Mouse (Mus musculus) embryonic facial prominence, embryonic 12.5 days (tissue): Measurements from ENCODE around the gene Creb5. TPM values are rescaled to one million over a fixed set of nuclear protein-coding genes. Genes with fewer than 3 reads are reported as not detected.

Source experiments
- ATAC-seq: fragments of 200-750 bp; cut with Nextera tagmentation; 2 replicates; pipeline ENCODE4 v1.8.0; 2017; ENCODE audit not compliant: insufficient number of reproducible peaks, insufficient read depth, low FRiP score, low TSS enrichment
- H3K27ac ChIP-seq: fragments of 300-500 bp; sonication (generic); 2 replicates; pipeline ENCODE4 v1.5.1; 2016; ENCODE audit warnings: mild to moderate bottlenecking
- H3K27me3 ChIP-seq: fragments of 300-500 bp; sonication (generic); 2 replicates; pipeline ENCODE4 v1.6.1; 2016; ENCODE audit warnings: mild to moderate bottlenecking, moderate library complexity
- H3K36me3 ChIP-seq: fragments of 300-500 bp; sonication (generic); 2 replicates; pipeline ENCODE4 v1.6.1; 2016; ENCODE audit warnings: mild to moderate bottlenecking
- H3K4me1 ChIP-seq: fragments of 300-500 bp; sonication (generic); 2 replicates; pipeline ENCODE4 v1.6.1; 2016
- H3K4me2 ChIP-seq: fragments of 300-500 bp; sonication (generic); replicated peaks from 2 replicates; pipeline ENCODE4 v1.6.1; 2016; ENCODE audit warnings: mild to moderate bottlenecking, moderate library complexity
- H3K4me3 ChIP-seq: fragments of 300-500 bp; sonication (generic); 2 replicates; pipeline ENCODE4 v1.5.1; 2016; ENCODE audit warnings: mild to moderate bottlenecking
- H3K9ac ChIP-seq: fragments of 300-500 bp; sonication (generic); 2 replicates; pipeline ENCODE4 v1.6.1; 2016; ENCODE audit warnings: mild to moderate bottlenecking, moderate library complexity
- H3K9me3 ChIP-seq: fragments of 300-500 bp; sonication (generic); 2 replicates; pipeline ENCODE4 v1.6.1; 2016; ENCODE audit warnings: mild to moderate bottlenecking, moderate library complexity
- WGBS: fragments of 180-500 bp; shearing (Covaris S2); methylation state at CpG from one replicate; pipeline ENCODE4 v1.1.7; 2016; 5-methylcytosine and 5-hydroxymethylcytosine counted together
- polyA plus RNA-seq: library from polyadenylated mRNA; unstranded; fragments of >200 nt; fragmentation: Nextera tagmentation; extraction: Ambion mirVana; gene quantifications from 2 replicates; pipeline ENCODE4 v1.2.1, GENCODE M21; 2016

Gene Creb5
- polyA plus RNA-seq, 1 experiment from 2014 or later = 30.3 TPM

DNA sequence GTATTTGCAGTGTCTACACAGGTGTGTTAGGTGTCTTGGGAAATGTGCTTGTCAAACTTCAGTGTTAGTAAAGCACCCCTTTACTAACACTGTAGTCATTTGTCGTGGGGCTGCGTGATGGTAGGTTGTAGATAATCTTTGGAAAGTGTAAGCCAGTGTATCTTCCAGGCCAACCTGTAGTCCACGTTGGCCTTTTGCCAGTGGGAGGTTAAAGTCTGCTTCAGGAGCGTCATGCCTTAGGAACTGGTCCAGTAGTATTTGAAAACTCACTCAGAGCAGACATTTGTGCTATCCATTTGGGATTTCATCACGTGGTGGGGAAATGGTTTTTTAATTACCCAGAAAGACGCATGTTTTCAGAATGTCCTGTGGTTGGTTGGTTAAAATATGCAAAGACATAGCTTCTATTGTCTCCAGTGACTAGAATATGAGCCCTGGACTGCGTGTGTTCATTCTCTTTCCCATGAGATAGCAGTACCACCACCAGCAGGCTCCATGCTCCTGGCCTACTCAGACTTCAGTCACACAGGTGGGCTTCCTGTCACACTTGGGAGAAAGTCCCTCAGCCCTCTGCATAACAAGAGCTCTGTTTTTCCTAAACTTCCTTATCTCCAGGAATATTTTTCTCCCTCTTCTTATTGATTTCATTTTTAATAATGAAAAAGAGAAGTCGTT lies 212.7 kb downstream of the Creb5 start:
- H3K36me3 ChIP-seq = no peaks in the 10 kb centered on the region
- no peaks in the 10 kb centered on the region for H3K9me3 ChIP-seq
- no peaks in the 10 kb centered on the region for H3K27me3 ChIP-seq
- WGBS = 82% methylated on average over 8 of the region's 8 CpGs
- H3K9ac ChIP-seq = no peak overlapping the region
- H3K4me2 ChIP-seq = no peak overlapping the region
- H3K27ac ChIP-seq = no peak overlapping the region
- ATAC-seq = no peak
- H3K4me1 ChIP-seq = 0 out of 2 replicates have a peak, but pooled peaks cover 8% of the 10 kb centered on the region
- no peak overlapping the region for H3K4me3 ChIP-seq

DNA sequence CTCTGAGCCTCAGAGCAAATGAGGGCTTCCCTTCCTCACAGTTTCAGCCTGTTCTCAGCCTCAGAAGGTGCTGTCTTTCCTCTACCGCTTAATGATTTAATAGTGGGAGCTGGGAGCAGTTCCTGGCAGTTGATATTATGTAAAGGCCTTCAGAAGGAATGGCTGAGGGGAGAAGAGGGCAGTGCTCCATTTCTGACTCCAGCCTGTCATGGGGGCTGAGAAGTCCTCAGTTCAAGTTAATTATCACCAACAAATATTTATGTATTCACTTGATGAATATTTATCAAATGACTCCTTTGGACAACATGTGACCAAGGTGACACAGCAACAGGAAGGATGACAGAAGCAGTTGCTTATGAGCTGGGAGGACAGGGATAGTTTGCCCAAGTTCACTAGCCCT lies 214.2 kb downstream of the Creb5 start:
- H3K4me1 ChIP-seq = 0 out of 2 replicates have a peak, but pooled peaks cover 5% of the 10 kb centered on the region

DNA sequence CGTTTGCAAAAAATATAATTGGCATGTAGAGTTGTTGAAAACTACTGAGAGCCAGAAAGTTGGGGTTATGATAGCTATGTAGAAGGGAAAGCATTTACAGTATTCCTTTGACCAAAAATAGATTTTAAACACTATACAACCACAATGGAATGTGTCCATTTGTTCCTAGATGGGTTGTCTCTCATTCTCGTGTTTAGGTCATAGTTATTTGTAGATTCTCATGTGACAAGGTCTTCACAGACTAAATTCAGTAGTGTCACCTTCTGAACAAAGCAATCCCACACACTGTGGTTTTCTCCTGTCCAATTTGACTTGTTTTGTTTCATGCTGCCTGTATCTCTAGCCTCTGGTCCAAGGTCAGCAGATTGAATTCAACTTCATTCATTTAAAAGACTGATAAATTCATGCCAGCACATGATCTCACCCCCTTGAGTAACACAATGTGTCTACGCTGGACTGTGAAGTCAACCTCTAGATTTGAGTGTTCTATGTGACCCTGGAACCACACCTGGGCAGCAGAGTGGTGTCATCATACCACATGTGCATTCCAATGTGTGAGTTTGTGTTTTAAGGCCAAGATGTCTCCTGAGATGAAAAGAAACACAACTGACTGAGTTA lies 220.0 kb downstream of the Creb5 start:
- WGBS = 85% methylated on average over 3 of the region's 3 CpGs

More for the DNA sequence above, 214.2 kb downstream of the Creb5 start:
- Histone ChIP-seq H3K4me3 (no peak overlapping the region), H3K9ac (no peak overlapping the region), H3K27ac (no peak overlapping the region), H3K36me3 (no peaks in the 10 kb centered on the region), H3K4me2 (no peak overlapping the region), H3K27me3 (no peaks in the 10 kb centered on the region), H3K9me3 (no peaks in the 10 kb centered on the region)
- WGBS = 71% methylated on average over 1 of the region's 1 CpGs
- ATAC-seq = no peak

DNA sequence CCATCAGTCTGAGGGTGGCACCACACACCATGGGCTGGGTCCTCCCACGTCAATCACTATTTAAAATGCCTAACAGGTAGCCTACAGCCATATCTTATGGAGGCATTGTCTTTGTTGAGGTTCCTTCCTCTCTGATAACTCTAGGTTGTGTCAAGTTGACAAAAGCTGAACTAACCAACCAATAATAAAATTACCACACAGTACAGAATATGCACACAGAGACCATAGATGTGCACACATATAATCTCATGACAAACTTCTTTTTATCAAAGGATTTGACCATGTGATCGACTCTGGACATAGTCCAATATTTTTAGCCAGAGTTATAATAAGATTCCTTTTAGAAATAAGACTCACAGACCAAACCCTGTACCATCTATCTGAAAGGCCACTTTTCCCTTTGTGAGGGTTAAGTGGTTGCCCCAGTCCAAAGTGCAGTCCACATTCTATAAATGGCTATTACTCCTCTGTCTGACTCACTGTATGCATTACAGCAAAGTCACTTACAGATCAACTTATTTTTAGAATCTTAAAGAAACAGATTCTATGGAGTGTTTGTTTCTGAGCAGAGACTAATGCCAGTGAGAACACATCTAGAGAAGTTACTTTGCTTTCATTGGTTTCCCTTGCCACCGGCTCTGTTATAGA lies 221.9 kb downstream of the Creb5 start:
- Histone ChIP-seq H3K9me3 (no peaks in the 10 kb centered on the region), H3K9ac (no peak overlapping the region), H3K4me1 (no peaks in the 10 kb centered on the region), H3K27me3 (no peaks in the 10 kb centered on the region), H3K4me2 (no peak overlapping the region), H3K4me3 (no peak overlapping the region), H3K27ac (no peak overlapping the region), H3K36me3 (no peaks in the 10 kb centered on the region)
- 91% methylated on average over 3 of the region's 3 CpGs for WGBS
- ATAC-seq = no peak

More for the DNA sequence above, 220.0 kb downstream of the Creb5 start:
- Histone ChIP-seq H3K9me3 (no peaks in the 10 kb centered on the region), H3K4me2 (no peak overlapping the region), H3K27ac (no peak overlapping the region), H3K4me3 (no peak overlapping the region), H3K27me3 (no peaks in the 10 kb centered on the region), H3K9ac (no peak overlapping the region), H3K4me1 (no peaks in the 10 kb centered on the region), H3K36me3 (no peaks in the 10 kb centered on the region)
- no peak for ATAC-seq

DNA sequence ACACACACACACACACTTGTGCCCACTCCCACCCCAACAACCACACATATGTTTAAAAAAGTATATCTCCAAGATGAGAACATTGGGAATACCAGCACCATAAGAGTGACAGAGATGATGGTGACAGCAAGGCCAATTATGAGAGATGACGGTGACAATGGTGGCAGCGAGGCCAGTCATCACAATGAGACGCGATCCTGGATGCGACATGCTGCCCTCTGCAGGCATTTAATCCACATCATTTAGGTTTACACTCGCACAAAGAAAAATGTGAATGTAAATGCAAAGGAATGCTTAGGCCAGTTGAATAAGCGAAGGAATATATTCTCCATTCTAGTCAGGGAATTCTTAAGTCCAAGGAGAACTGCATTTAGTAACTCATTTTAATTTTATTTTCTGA lies 222.9 kb downstream of the Creb5 start:
- Histone ChIP-seq H3K9ac (no peak overlapping the region), H3K4me1 (no peaks in the 10 kb centered on the region), H3K4me3 (no peak overlapping the region), H3K9me3 (no peaks in the 10 kb centered on the region), H3K27me3 (no peaks in the 10 kb centered on the region), H3K36me3 (no peaks in the 10 kb centered on the region), H3K4me2 (no peak overlapping the region), H3K27ac (no peak overlapping the region)
- no peak for ATAC-seq
- 56% methylated on average over 7 of the region's 7 CpGs for WGBS

DNA sequence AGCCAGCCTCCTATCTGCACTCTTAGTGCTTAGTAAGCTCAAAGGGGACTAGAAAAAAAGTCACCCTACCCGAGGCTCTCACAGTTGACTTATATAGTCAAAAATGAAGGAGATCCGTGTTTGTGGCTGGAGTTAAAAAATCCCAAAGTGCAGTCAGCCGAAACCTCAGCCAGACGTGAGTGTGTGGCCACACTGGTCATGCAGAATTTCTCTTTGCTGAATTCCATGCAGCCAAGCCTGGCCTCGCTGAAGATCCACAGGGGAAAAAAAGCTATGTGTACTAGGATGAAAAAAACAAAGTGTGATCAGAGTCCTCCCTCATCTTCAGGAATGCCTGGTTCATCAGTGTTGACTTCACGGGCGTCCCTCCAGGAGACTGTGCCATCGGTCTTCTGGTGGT lies 225.2 kb downstream of the Creb5 start:
- no peak overlapping the region for H3K27ac ChIP-seq
- H3K9me3 ChIP-seq = no peaks in the 10 kb centered on the region
- WGBS = 72% methylated on average over 8 of the region's 8 CpGs
- no peak for ATAC-seq
- no peak overlapping the region for H3K9ac ChIP-seq
- no peaks in the 10 kb centered on the region for H3K4me1 ChIP-seq
- H3K4me2 ChIP-seq = no peak overlapping the region
- H3K27me3 ChIP-seq = no peaks in the 10 kb centered on the region
- H3K4me3 ChIP-seq = no peak overlapping the region
- no peaks in the 10 kb centered on the region for H3K36me3 ChIP-seq

DNA sequence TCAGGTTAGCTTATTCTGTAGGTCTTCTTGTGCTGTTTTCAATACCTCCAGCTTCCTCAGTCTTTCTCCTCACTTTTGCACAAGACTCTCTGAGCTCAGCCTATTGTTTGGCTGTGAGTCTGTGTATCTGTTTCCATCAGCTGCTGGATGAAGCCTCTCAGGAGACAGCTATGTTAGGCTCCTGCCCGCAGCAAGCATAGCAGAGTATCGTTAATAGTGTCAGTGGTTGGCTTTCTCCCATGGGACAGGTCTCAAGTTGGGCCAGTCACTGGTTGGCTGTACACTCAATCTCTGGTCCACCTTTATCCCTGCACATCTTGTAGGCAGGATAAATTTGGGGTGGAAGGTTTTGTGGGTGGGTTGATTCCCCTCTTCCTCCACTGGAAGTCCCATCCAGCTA lies 226.3 kb downstream of the Creb5 start:
- H3K4me3 ChIP-seq = no peak overlapping the region
- H3K4me1 ChIP-seq = no peaks in the 10 kb centered on the region
- no peak overlapping the region for H3K4me2 ChIP-seq
- H3K27ac ChIP-seq = no peak overlapping the region
- WGBS = 78% methylated on average over 2 of the region's 2 CpGs
- H3K9ac ChIP-seq = no peak overlapping the region
- ATAC-seq = no peak
- no peaks in the 10 kb centered on the region for H3K9me3 ChIP-seq
- no peaks in the 10 kb centered on the region for H3K27me3 ChIP-seq
- no peaks in the 10 kb centered on the region for H3K36me3 ChIP-seq

DNA sequence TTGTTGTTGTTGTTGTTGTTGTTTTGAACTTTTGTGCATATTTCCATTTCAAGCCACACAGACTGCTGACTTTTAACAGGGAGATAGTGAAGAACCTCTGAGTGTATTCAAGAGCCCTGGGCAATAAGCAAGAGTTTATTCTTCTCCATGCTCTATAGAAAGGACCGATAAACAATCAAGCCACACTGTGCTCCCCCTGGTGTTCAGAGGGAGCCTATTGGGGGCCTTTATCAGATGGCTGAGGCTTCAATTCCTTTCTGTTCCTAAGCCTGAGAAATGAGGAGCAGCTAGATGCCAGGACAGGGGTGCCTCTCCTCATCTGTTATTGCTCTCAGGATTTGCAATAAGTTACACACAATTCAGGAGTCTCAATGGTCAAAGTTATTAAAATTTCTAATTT lies 227.8 kb downstream of the Creb5 start:
- 36% methylated on average over 1 of the region's 1 CpGs for WGBS
- Histone ChIP-seq H3K9ac (no peak overlapping the region), H3K27ac (no peak overlapping the region), H3K4me2 (no peak overlapping the region), H3K4me3 (no peak overlapping the region), H3K27me3 (no peaks in the 10 kb centered on the region), H3K9me3 (no peaks in the 10 kb centered on the region), H3K36me3 (no peaks in the 10 kb centered on the region), H3K4me1 (no peaks in the 10 kb centered on the region)
- ATAC-seq = no peak

DNA sequence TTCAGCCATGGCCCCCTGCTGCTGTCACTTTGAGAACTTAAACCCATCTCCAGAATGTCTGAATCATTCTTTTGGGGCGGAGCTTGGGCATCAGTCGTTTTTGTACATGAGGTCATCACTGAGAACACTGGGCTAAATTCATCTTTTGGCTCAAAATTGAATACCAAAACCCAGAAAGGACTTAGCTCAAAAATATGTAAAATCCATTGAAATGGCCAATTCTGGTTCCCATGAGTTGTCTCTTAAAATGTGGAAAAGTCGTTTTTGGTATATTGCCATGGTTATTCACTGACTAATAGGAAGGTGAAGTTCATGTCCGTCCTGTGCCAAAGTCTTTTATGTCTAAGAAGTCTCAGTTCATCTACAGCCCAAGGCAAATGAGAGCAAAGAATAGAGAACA lies 228.5 kb downstream of the Creb5 start:
- Histone ChIP-seq H3K4me3 (no peak overlapping the region), H3K4me1 (no peaks in the 10 kb centered on the region), H3K36me3 (no peaks in the 10 kb centered on the region), H3K4me2 (no peak overlapping the region), H3K27ac (no peak overlapping the region), H3K9me3 (no peaks in the 10 kb centered on the region), H3K27me3 (no peaks in the 10 kb centered on the region), H3K9ac (no peak overlapping the region)
- 86% methylated on average over 4 of the region's 4 CpGs for WGBS
- ATAC-seq = no peak

DNA sequence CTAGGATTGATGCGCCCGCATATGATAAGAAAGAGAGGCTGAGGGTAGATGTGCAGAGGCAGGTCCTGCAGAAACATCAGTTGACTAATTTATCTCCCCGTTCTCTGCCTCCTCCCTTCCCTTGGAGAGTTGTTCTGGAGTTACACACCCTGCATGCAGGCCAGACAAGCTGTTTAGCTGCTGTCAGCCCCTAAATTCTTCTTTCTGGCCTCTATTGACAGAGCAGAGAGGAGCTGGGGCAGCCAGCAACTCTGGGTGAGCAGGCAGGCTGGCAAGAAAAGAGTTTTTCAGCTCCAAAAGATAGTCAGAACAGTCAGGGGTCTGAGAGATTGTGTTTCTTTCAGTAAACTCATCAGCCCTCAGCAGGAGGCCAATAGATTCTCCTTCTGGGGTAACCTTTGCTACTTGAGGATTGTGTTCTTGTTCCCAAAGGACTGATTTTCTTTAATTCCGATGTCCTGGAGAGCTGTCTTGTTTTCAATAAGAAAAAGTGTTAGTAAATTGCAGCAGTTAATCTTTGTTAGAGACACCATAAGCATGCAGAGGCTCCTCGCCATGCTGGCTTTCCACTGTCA lies 230.4 kb downstream of the Creb5 start:
- Histone ChIP-seq H3K27ac (0 out of 2 replicates have a peak overlapping the region, but pooled peaks have one; percentile 14), H3K4me2 (no peak overlapping the region), H3K27me3 (no peaks in the 10 kb centered on the region), H3K9me3 (no peaks in the 10 kb centered on the region), H3K4me3 (no peak overlapping the region), H3K4me1 (no peaks in the 10 kb centered on the region), H3K36me3 (no peaks in the 10 kb centered on the region), H3K9ac (no peak overlapping the region)
- WGBS = 65% methylated on average over 5 of the region's 5 CpGs
- ATAC-seq = no peak

DNA sequence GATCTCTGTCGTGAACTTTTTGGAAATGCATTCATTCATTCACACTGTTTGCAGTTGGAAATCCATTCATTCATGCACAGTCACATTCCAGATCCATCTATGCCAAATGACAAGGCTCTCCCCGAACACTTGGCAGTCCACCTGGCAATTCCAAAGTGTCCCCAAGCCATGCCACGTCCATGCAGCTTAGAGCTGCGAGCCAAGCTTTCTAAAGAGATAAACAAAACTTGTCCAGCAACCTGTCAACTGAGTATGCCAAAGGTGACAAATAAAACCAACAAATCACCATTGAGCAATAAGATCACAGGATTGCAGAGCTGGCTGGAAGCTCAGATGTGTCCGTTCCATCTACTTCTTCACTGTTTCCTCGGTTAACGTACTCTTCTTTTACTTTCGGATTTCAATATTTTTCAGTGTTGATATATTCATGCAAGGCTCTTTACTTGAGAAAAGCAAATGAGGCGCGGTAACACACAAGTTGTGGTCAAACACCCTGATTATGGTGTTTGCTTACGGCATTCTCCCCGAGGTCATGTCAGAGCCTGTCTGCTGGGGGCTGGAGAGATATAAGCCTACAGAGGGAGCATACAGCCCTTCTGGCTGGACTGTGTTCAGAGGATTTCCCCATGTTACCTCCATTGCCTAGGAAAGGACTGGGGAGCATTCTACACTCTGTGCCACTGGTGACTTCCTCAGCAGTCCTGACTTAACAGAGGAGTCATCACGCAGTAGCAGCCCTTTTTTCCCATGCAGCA lies 236.8 kb downstream of the Creb5 start:
- no peak overlapping the region for H3K27ac ChIP-seq
- H3K4me2 ChIP-seq = no peak overlapping the region
- no peaks in the 10 kb centered on the region for H3K36me3 ChIP-seq
- H3K9me3 ChIP-seq = no peaks in the 10 kb centered on the region
- WGBS = 88% methylated on average over 13 of the region's 13 CpGs
- H3K4me1 ChIP-seq = no peaks in the 10 kb centered on the region
- no peak for ATAC-seq
- H3K27me3 ChIP-seq = no peaks in the 10 kb centered on the region
- H3K4me3 ChIP-seq = no peak overlapping the region
- no peak overlapping the region for H3K9ac ChIP-seq
